ENCODE assay signal across 26 mouse cellular contexts in genomic region chr17:8246102-8246754, GRCm38 (mm10). TPM values are rescaled to one million over a fixed set of nuclear protein-coding genes. Genes with fewer than 3 reads are reported as not detected.
DNase-seq lines count a peak whose midpoint lies in the region; ATAC-seq and TF ChIP-seq lines count a peak whose summit lies in the region.
"Had no signal": no experiment of that assay in that cellular context is flagged by ENCODE, and none has a peak within 500 bp of the region (broad histone marks: within the 10 kb centered on the region; RNA-seq: fewer than 3 reads in every experiment).

No protein-coding gene starts in this region.

- H3K27me3 ChIP-seq in spleen, adult 2 months (ENCODE audit: control insufficient read depth, insufficient read depth, low read length): no peaks in the 10 kb centered on the region
- H3K27me3 ChIP-seq in CH12.LX (replicated peaks): no peaks in the 10 kb centered on the region
- no peaks in the 10 kb centered on the region for H3K27me3 ChIP-seq in intestine, embryonic 16.5 days (replicated peaks; ENCODE audit: control insufficient read depth, insufficient read depth, low read length)
- H3K27me3 ChIP-seq in stomach, embryonic 15.5 days (replicated peaks): no peaks in the 10 kb centered on the region
- H3K27me3 ChIP-seq in liver, embryonic 11.5 days (replicated peaks; ENCODE audit: control insufficient read depth, insufficient read depth, low read length): peaks cover 3% of the 10 kb centered on the region; the same call in 1 of the 2 replicates
- H3K27me3 ChIP-seq: forebrain, embryonic 12.5 days; hindbrain, embryonic 13.5 days; midbrain, embryonic 12.5 days; neural tube, embryonic 12.5 days had no signal

- H3K27ac ChIP-seq in spleen, adult 2 months (ENCODE audit: insufficient read depth, low read length): peak overlapping the region; percentile 81
- no peak overlapping the region for H3K27ac ChIP-seq in CH12.LX (ENCODE audit: insufficient read depth, low read depth)
- H3K27ac ChIP-seq in intestine, embryonic 16.5 days (ENCODE audit: low read length): peak overlapping the region; percentile 31; the same call in 1 of the 2 replicates
- H3K27ac ChIP-seq in stomach, embryonic 15.5 days: peak overlapping the region; percentile 85
- H3K27ac ChIP-seq in liver, embryonic 11.5 days (ENCODE audit: low read depth, low read length): no peak overlapping the region
- H3K27ac ChIP-seq: forebrain, embryonic 12.5 days; gastrocnemius, adult 2 months; hindbrain, embryonic 13.5 days; kidney, postnatal 0 days; midbrain, embryonic 12.5 days; neural tube, embryonic 12.5 days had no signal

- H3K9me3 ChIP-seq in CH12.LX (replicated peaks; ENCODE audit: low read length): no peaks in the 10 kb centered on the region
- no peaks in the 10 kb centered on the region for H3K9me3 ChIP-seq in intestine, embryonic 16.5 days (ENCODE audit: control insufficient read depth, low read length)
- no peaks in the 10 kb centered on the region for H3K9me3 ChIP-seq in stomach, embryonic 15.5 days
- no peaks in the 10 kb centered on the region for H3K9me3 ChIP-seq in liver, embryonic 11.5 days (ENCODE audit: control insufficient read depth, low read length)
- H3K9me3 ChIP-seq: forebrain, embryonic 12.5 days; heart, embryonic 12.5 days; hindbrain, embryonic 13.5 days; midbrain, embryonic 12.5 days; neural tube, embryonic 12.5 days had no signal

- H3K4me2 ChIP-seq in CH12.LX (ENCODE audit: insufficient read depth, low read depth, poor library complexity, severe bottlenecking): peak overlapping the region; percentile 39; the same call in 1 of the 2 replicates
- H3K4me2 ChIP-seq in intestine, embryonic 16.5 days (ENCODE audit: low read depth, low read length): no peak overlapping the region
- H3K4me2 ChIP-seq in stomach, embryonic 15.5 days: no peak overlapping the region
- no peak overlapping the region for H3K4me2 ChIP-seq in liver, embryonic 11.5 days
- H3K4me2 ChIP-seq: forebrain, embryonic 12.5 days; heart, embryonic 12.5 days; hindbrain, embryonic 13.5 days; midbrain, embryonic 12.5 days; neural tube, embryonic 12.5 days had no signal

- no peak; the same call in 1 of the 2 replicates for TF ChIP-seq EP300 in CH12.LX (IDR thresholded peaks at IDR 0.05; ENCODE audit: low read length)

- H3K4me3 ChIP-seq in spleen, adult 2 months (ENCODE audit: extremely low read depth, insufficient read depth, insufficient read length): peak overlapping the region; percentile 21; the same call in 1 of the 2 replicates
- no peak overlapping the region for H3K4me3 ChIP-seq in CH12.LX (replicated peaks in 1 of 3; ENCODE audit: low read depth in 2 of 3, low read length in 2 of 3, poor library complexity in 1 of 3)
- H3K4me3 ChIP-seq in intestine, embryonic 16.5 days (ENCODE audit: low read length): no peak overlapping the region
- H3K4me3 ChIP-seq in stomach, embryonic 15.5 days (replicated peaks): no peak overlapping the region
- no peak overlapping the region for H3K4me3 ChIP-seq in liver, embryonic 11.5 days (ENCODE audit: low read depth, low read length)
- H3K4me3 ChIP-seq: forebrain, embryonic 12.5 days; gastrocnemius, adult 2 months; heart, embryonic 12.5 days; hindbrain, embryonic 13.5 days; midbrain, embryonic 12.5 days; neural tube, embryonic 12.5 days had no signal

- H3K36me3 ChIP-seq in spleen, adult 2 months (ENCODE audit: control insufficient read depth, insufficient read depth, low read length): 0 out of 2 replicates have a peak, but pooled peaks cover 3% of the 10 kb centered on the region
- H3K36me3 ChIP-seq in CH12.LX (replicated peaks in 1 of 2; ENCODE audit: control insufficient read depth in 1 of 2, insufficient read depth in 1 of 2, low read length in 1 of 2): peaks cover 0 to 5% of the 10 kb centered on the region in 2 experiments
- no peaks in the 10 kb centered on the region for H3K36me3 ChIP-seq in intestine, embryonic 16.5 days (ENCODE audit: control insufficient read depth, insufficient read depth, low read length)
- no peaks in the 10 kb centered on the region for H3K36me3 ChIP-seq in stomach, embryonic 15.5 days
- no peaks in the 10 kb centered on the region for H3K36me3 ChIP-seq in liver, embryonic 11.5 days (ENCODE audit: control insufficient read depth, insufficient read depth, low read length)
- H3K36me3 ChIP-seq: forebrain, embryonic 12.5 days; heart, embryonic 12.5 days; hindbrain, embryonic 13.5 days; midbrain, embryonic 12.5 days; neural tube, embryonic 12.5 days had no signal

- 85% methylated on average over 4 of the region's 4 CpGs for WGBS in spleen, adult 2 months
- 58% methylated on average over 4 of the region's 4 CpGs for WGBS in intestine, embryonic 16.5 days
- WGBS in stomach, embryonic 15.5 days: 72% methylated on average over 4 of the region's 4 CpGs
- 80% methylated on average over 4 of the region's 4 CpGs for WGBS in liver, embryonic 11.5 days

- no peak for TF ChIP-seq CTCF in spleen, adult 2 months (IDR thresholded peaks at IDR 0.05; ENCODE audit: extremely low read depth, insufficient read depth, insufficient read length, insufficient replicate concordance)
- no peak for TF ChIP-seq CTCF in CH12.LX (conservative IDR thresholded peaks at IDR 0.05 in 1 of 2, IDR thresholded peaks at IDR 0.05 in 1 of 2; ENCODE audit: low read depth in 2 of 2, low read length in 2 of 2)

- H3K79me2 ChIP-seq in CH12.LX (replicated peaks; ENCODE audit: control insufficient read depth, extremely low read depth, insufficient read depth, poor library complexity, severe bottlenecking): no peaks in the 10 kb centered on the region

- no peak overlapping the region for H3K9ac ChIP-seq in CH12.LX (ENCODE audit: insufficient read depth, low read depth)
- H3K9ac ChIP-seq in intestine, embryonic 16.5 days (ENCODE audit: low read depth, low read length): no peak overlapping the region
- no peak overlapping the region for H3K9ac ChIP-seq in stomach, embryonic 15.5 days
- H3K9ac ChIP-seq in liver, embryonic 11.5 days (ENCODE audit: low read depth, low read length): no peak overlapping the region
- H3K9ac ChIP-seq: forebrain, embryonic 12.5 days; heart, embryonic 12.5 days; hindbrain, embryonic 13.5 days; midbrain, embryonic 12.5 days; neural tube, embryonic 12.5 days had no signal

- TF ChIP-seq RAD21 in CH12.LX (IDR thresholded peaks at IDR 0.05; ENCODE audit: low read depth, low read length): no peak

- dilution Hi-C loops in CH12.LX (cut with MboI; ENCODE audit: extremely low pct_ligation_motif_present, extremely low pct_unique_long_range_greater_than_20kb, low sequenced_read_pairs): no loop called here

- peak; percentile 58 for ATAC-seq in intestine, embryonic 16.5 days
- ATAC-seq in stomach, embryonic 15.5 days (ENCODE audit: insufficient read depth, low FRiP score, low read depth): peak; percentile 88
- ATAC-seq in liver, embryonic 11.5 days (replicated peaks; ENCODE audit: low FRiP score): no peak
- ATAC-seq: inflammation-experienced regulatory T-cells, adult 6 months; Patski had no signal

- peak in 1 of 2 experiments; percentile 40 for DNase-seq in spleen, adult 2 months (ENCODE audit: low read depth in 1 of 2, low spot score in 2 of 2)
- no peak for DNase-seq in spleen, postnatal 14 days (ENCODE audit: low spot score in 2 of 2)
- no peak for DNase-seq in CH12.LX (ENCODE audit: extremely low read depth)
- no peak for DNase-seq in heart, adult 8-10 months (ENCODE audit: low spot score)
- no peak for DNase-seq in liver, embryonic 11.5 days (ENCODE audit: low spot score)
- DNase-seq: adrenal gland, postnatal 14 days; cerebellum, adult 11 months; cerebellum, postnatal 36 days; gastrocnemius, adult 2 months; heart, postnatal 14 days; liver; lung, adult 18-20 months; lung, postnatal 4 days; right cerebral cortex, adult 18-20 months; thymus, postnatal 14 days had no signal

- no peak for TF ChIP-seq POLR2A in spleen, adult 2 months (IDR thresholded peaks at IDR 0.05; ENCODE audit: low read depth, low read length)
- no peak for TF ChIP-seq POLR2A in CH12.LX (IDR thresholded peaks at IDR 0.05; ENCODE audit: low read depth, low read length)

- in situ Hi-C loops in CH12.LX (cut with MboI; ENCODE audit: low pct_ligation_motif_present, low pct_unique_long_range_greater_than_20kb, low sequenced_read_pairs): loop anchor here (5.0 kb wide), 1 partner anchor 34 kb away; no protein-coding TSS in a partner anchor

- peaks cover 46% of the 10 kb centered on the region; the same call in 1 of the 2 replicates for H3K4me1 ChIP-seq in spleen, adult 2 months (ENCODE audit: control insufficient read depth, insufficient read depth, insufficient read length)
- peaks cover 26 to 66% of the 10 kb centered on the region in 2 experiments for H3K4me1 ChIP-seq in CH12.LX (ENCODE audit: control insufficient read depth in 1 of 2, insufficient read depth in 2 of 2)
- H3K4me1 ChIP-seq in intestine, embryonic 16.5 days (ENCODE audit: control insufficient read depth, insufficient read depth, low read length): no peaks in the 10 kb centered on the region
- no peaks in the 10 kb centered on the region for H3K4me1 ChIP-seq in stomach, embryonic 15.5 days
- no peaks in the 10 kb centered on the region for H3K4me1 ChIP-seq in liver, embryonic 11.5 days (replicated peaks; ENCODE audit: control insufficient read depth, insufficient read depth, low read length)
- H3K4me1 ChIP-seq: forebrain, embryonic 12.5 days; heart, embryonic 12.5 days; hindbrain, embryonic 13.5 days; midbrain, embryonic 12.5 days; neural tube, embryonic 12.5 days had no signal

TF ChIP-seq in CH12.LX, 34 proteins besides CTCF, POLR2A, EP300 and RAD21 (continues in another document):
- TF ChIP-seq USF1 (IDR thresholded peaks at IDR 0.05; ENCODE audit: low read depth, low read length) (no peak), ZC3H11A (IDR thresholded peaks at IDR 0.05; ENCODE audit: low read depth, low read length) (no peak), IRF4 (IDR thresholded peaks at IDR 0.05; ENCODE audit: low read depth, low read length) (no peak)

RNA-seq across cellular contexts. Expression of gene Ccr6, which starts 10.4 kb away (rescaled TPM):
- 43.7 and 44.4 TPM in 2 replicates for polyA plus RNA-seq in spleen, adult 2 months (2012; rRNA removed)
- total RNA-seq in CH12.LX (2012; rRNA removed): 1.5 and 1.8 TPM in 2 replicates
- 4.1 and 5.2 TPM in 2 replicates for total RNA-seq in CH12.LX (2014; rRNA removed)
- 8.0 TPM in 2 replicates for polyA plus RNA-seq in CH12.LX (2012; ENCODE audit: insufficient read length, low read depth)
- polyA plus RNA-seq in intestine, embryonic 16.5 days (2015; fragmentation: Nextera tagmentation; extraction: Ambion mirVana): 0.75 and 0.78 TPM in 2 replicates
- polyA plus RNA-seq in stomach, embryonic 15.5 days (2015; fragmentation: Nextera tagmentation; extraction: Ambion mirVana): 0.37 and 1.0 TPM in 2 replicates
- under 1 TPM in 1 of 4 experiments, not detected in 3; 0.22 TPM for total RNA-seq in heart, adult 8-10 months (2022)
- not detected in 2 replicates for polyA plus RNA-seq in liver, embryonic 11.5 days (2014; fragmentation: Nextera tagmentation; extraction: Ambion mirVana)
- total RNA-seq: adrenal gland, postnatal 14 days; gastrocnemius, adult 2 months; heart, postnatal 14 days had no signal
- polyA plus RNA-seq: brain, embryonic 14.5 days; forebrain, embryonic 12.5 days; heart, embryonic 12.5 days; hindbrain, embryonic 13.5 days; kidney, postnatal 0 days; midbrain, embryonic 12.5 days; neural tube, embryonic 12.5 days; Patski had no signal

RNA-seq across cellular contexts. Expression of gene Mpc1, which starts 36.5 kb away (rescaled TPM):
- 24.5 and 25.6 TPM in 2 replicates for polyA plus RNA-seq in spleen, adult 2 months (2012; rRNA removed)
- total RNA-seq in CH12.LX (2012; rRNA removed) (60.4 and 66.7 TPM in 2 replicates), CH12.LX (2014; rRNA removed) (232 and 250 TPM in 2 replicates)
- 75.4 and 77.4 TPM in 2 replicates for polyA plus RNA-seq in CH12.LX (2012; ENCODE audit: insufficient read length, low read depth)
- 223 and 235 TPM in 2 replicates for polyA plus RNA-seq in intestine, embryonic 16.5 days (2015; fragmentation: Nextera tagmentation; extraction: Ambion mirVana)
- polyA plus RNA-seq in stomach, embryonic 15.5 days (2015; fragmentation: Nextera tagmentation; extraction: Ambion mirVana): 195 TPM in 2 replicates
- 100 to 1,000 TPM; 872 to 928 (median 908) TPM for total RNA-seq in heart, adult 8-10 months (2022)
- 123 and 129 TPM in 2 replicates for polyA plus RNA-seq in liver, embryonic 11.5 days (2014; fragmentation: Nextera tagmentation; extraction: Ambion mirVana)

Comparison
In these comparisons a context has a peak if more than half of its experiments do, and no peak if none do; other contexts are left out.
1. H3K27ac ChIP-seq: peak in spleen, adult 2 months (single experiment), intestine, embryonic 16.5 days (single experiment) and stomach, embryonic 15.5 days (single experiment); none in CH12.LX (single experiment) and liver, embryonic 11.5 days (single experiment).